Mouse (Mus musculus): ENCODE data around the gene Cog5. TPM values are rescaled to one million over a fixed set of nuclear protein-coding genes. Genes with fewer than 3 reads are reported as not detected.

Cog5 gene
- polyA plus RNA-seq, 1 experiment from 2014 or later, result 32.4 TPM

DNA sequence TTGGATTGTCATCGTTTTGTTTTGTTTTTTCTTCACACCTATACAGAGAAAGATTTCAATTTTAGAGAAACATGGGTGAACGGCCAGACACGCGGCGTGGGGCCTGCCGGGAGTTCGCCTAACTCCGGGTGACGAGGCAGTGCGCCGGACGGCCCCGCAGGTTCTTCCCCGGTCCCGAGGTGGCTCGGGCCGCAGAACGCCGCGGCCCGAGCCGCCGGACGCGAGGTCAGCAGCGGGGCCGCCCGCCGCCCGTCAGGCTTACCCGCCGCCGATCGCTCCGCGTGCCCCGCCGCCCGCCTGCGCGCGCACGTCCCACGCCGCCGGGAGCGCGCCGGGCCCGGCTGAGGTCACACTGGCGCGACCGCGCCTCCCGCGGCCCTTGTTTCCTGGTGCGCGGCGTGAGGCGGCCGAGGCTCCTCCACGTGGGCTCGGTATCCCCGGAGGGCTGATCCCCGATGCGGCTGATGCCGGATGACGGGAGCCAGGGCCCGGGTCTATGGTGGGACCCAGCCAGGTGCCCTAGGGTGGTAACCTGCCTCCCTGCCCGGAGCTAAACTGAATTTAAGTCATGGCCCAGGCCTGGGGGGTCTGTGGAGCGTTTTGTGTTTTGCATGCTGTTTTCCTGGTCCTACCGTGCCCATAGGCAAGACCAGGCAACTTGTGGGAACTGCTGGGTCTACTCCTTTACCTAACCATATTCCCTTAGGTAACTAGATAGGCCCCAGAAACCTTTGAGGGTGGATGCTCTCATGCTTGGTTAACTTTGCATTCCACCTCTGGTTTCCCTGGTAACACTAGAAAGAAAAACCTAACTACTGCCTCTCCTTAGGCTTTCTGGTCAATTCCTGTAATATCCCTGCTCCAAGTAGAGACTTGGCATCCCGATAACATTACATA, 20.1 kb upstream of the Cog5 start, which contains the start of gene Bcap29:
Gene Bcap29 (minus strand): TSS at position 316 of the 897 bp plus-strand sequence.
- WGBS, result 3% methylated on average over 49 of the region's 73 CpGs
- H3K27ac ChIP-seq (replicated peaks; ENCODE audit: low read depth, low read length), result peak within 1 kb of the TSS; percentile 67
- no peaks in the 10 kb centered on the region for H3K27me3 ChIP-seq (replicated peaks; ENCODE audit: control insufficient read depth, insufficient read depth, low read length)
- H3K9ac ChIP-seq (ENCODE audit: low read depth, low read length), result peak within 1 kb of the TSS; percentile 83
- H3K4me2 ChIP-seq (ENCODE audit: low read depth, low read length), result peak within 1 kb of the TSS; percentile 88
- peaks cover 6% of the 10 kb centered on the region; the same call in 1 of the 2 replicates for H3K4me1 ChIP-seq (ENCODE audit: control insufficient read depth, insufficient read depth, low read length)
- DNase-seq (ENCODE audit: low spot score) (peak; percentile 82), ATAC-seq (ENCODE audit: low read depth) (peak; percentile 94)
- H3K9me3 ChIP-seq (ENCODE audit: control insufficient read depth, low read length), result no peaks in the 10 kb centered on the region
- no peaks in the 10 kb centered on the region for H3K36me3 ChIP-seq (ENCODE audit: control insufficient read depth, insufficient read depth, low read length)
- H3K4me3 ChIP-seq (ENCODE audit: low read depth, low read length), result peak within 1 kb of the TSS; percentile 64

DNA sequence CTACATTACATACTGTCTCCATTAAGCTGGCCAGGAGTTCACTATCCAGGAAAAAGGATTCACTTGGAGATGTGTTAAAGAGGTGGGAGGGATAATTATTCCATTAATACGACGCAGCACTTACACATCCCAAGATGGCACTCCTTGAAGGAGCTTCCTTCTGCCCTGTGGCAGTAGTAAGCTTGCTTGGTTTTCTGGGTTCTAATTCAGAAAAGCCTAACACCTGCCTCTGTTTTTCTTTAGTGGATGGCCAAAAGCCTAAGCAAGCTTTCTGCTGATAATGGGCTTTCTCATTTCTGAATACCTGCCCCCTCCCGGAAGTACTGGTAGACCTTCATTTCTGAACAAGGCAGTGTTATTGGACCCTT, 19.4 kb upstream of the Cog5 start:
- no peak for ATAC-seq (ENCODE audit: low read depth)
- 0 out of 2 replicates have a peak, but pooled peaks cover 3% of the 10 kb centered on the region for H3K36me3 ChIP-seq (ENCODE audit: control insufficient read depth, insufficient read depth, low read length)
- H3K27me3 ChIP-seq (replicated peaks; ENCODE audit: control insufficient read depth, insufficient read depth, low read length), result no peaks in the 10 kb centered on the region
- no peak overlapping the region for H3K27ac ChIP-seq (replicated peaks; ENCODE audit: low read depth, low read length)
- H3K4me1 ChIP-seq (ENCODE audit: control insufficient read depth, insufficient read depth, low read length), result peaks cover 6% of the 10 kb centered on the region; the same call in 1 of the 2 replicates
- WGBS, result 84% methylated on average over 3 of the region's 3 CpGs
- peak overlapping the region; percentile 88; the same call in 1 of the 2 replicates for H3K4me2 ChIP-seq (ENCODE audit: low read depth, low read length)
- peak overlapping the region; percentile 83; the same call in 1 of the 2 replicates for H3K9ac ChIP-seq (ENCODE audit: low read depth, low read length)
- no peak overlapping the region for H3K4me3 ChIP-seq (ENCODE audit: low read depth, low read length)
- no peaks in the 10 kb centered on the region for H3K9me3 ChIP-seq (ENCODE audit: control insufficient read depth, low read length)
- no peak for DNase-seq (ENCODE audit: low spot score)

GRCm38 (mm10) chr12:31653611-31654010, 1.1 kb upstream of the Cog5 start:
- Histone ChIP-seq H3K4me2 (ENCODE audit: low read depth, low read length) (peak overlapping the region; percentile 65), H3K27me3 (replicated peaks; ENCODE audit: control insufficient read depth, insufficient read depth, low read length) (no peaks in the 10 kb centered on the region), H3K4me1 (ENCODE audit: control insufficient read depth, insufficient read depth, low read length) (peaks cover 10% of the 10 kb centered on the region), H3K36me3 (ENCODE audit: control insufficient read depth, insufficient read depth, low read length) (peaks cover 4% of the 10 kb centered on the region; the same call in 1 of the 2 replicates), H3K9ac (ENCODE audit: low read depth, low read length) (no peak overlapping the region), H3K4me3 (ENCODE audit: low read depth, low read length) (peak overlapping the region; percentile 79), H3K27ac (replicated peaks; ENCODE audit: low read depth, low read length) (no peak overlapping the region), H3K9me3 (ENCODE audit: control insufficient read depth, low read length) (no peaks in the 10 kb centered on the region)
- DNase-seq (ENCODE audit: low spot score), result no peak
- WGBS, result 71% methylated on average over 5 of the region's 5 CpGs
- no peak for ATAC-seq (ENCODE audit: low read depth)

DNA sequence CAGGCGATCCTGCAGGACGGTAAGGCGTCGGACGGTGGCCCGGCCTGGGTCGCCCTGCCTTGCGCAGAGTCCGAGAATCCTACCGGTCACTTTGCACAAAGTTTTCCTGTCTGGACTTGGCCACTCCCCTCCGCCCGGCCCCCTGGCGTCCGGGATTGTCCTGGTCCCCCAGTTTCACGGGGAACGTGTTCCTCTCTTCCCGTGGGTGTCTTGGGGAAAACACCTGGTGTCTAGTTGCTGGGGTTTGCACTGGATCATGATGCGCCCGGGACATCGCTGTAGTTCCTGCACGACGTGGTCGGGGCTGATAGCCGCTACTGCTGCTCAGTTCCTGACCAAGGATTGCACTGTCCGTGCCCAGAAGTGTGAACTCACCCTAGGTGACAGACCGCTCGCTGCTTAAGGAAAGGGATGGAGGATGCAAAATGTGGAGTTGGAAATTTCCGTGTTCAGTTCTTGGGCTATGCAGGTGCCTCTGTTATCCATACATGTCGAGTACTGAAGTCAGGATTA, 352 bp downstream of the Cog5 start:
- peak overlapping the region; percentile 86 for H3K9ac ChIP-seq (ENCODE audit: low read depth, low read length)
- peaks cover 10% of the 10 kb centered on the region for H3K4me1 ChIP-seq (ENCODE audit: control insufficient read depth, insufficient read depth, low read length)
- peak overlapping the region; percentile 79 for H3K4me3 ChIP-seq (ENCODE audit: low read depth, low read length)
- peak overlapping the region; percentile 65 for H3K4me2 ChIP-seq (ENCODE audit: low read depth, low read length)
- H3K36me3 ChIP-seq (ENCODE audit: control insufficient read depth, insufficient read depth, low read length), result peaks cover 4% of the 10 kb centered on the region; the same call in 1 of the 2 replicates
- ATAC-seq (ENCODE audit: low read depth) (peak; percentile 79), DNase-seq (ENCODE audit: low spot score) (peak; percentile 51)
- no peaks in the 10 kb centered on the region for H3K9me3 ChIP-seq (ENCODE audit: control insufficient read depth, low read length)
- peak overlapping the region; percentile 83 for H3K27ac ChIP-seq (replicated peaks; ENCODE audit: low read depth, low read length)
- under 1% methylated on average over 26 of the region's 29 CpGs for WGBS
- no peaks in the 10 kb centered on the region for H3K27me3 ChIP-seq (replicated peaks; ENCODE audit: control insufficient read depth, insufficient read depth, low read length)

DNA sequence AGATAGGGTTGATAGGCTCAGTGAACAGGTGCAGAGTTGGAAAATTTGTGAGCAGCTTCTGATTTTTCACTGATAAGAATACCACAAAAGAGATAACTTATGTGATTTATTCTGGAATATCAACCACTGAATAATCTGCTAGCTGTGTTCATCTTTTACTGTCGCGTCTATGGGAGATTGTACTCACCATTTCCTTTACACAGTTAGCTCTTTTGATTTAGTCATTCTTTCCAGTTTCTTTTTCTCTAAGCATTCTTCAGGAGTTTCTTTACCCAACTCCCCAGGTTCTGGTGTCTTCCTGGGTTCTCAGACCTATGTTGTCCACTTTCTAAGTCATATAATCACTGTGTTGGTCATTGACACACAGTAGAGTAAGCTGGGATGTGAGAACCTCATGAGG, 2.2 kb downstream of the Cog5 start:
- Histone ChIP-seq H3K9me3 (ENCODE audit: control insufficient read depth, low read length) (no peaks in the 10 kb centered on the region), H3K27ac (replicated peaks; ENCODE audit: low read depth, low read length) (no peak overlapping the region), H3K4me3 (ENCODE audit: low read depth, low read length) (no peak overlapping the region), H3K4me1 (ENCODE audit: control insufficient read depth, insufficient read depth, low read length) (peaks cover 10% of the 10 kb centered on the region), H3K27me3 (replicated peaks; ENCODE audit: control insufficient read depth, insufficient read depth, low read length) (no peaks in the 10 kb centered on the region), H3K36me3 (ENCODE audit: control insufficient read depth, insufficient read depth, low read length) (peaks cover 2% of the 10 kb centered on the region; the same call in 1 of the 2 replicates), H3K4me2 (ENCODE audit: low read depth, low read length) (no peak overlapping the region), H3K9ac (ENCODE audit: low read depth, low read length) (no peak overlapping the region)
- DNase-seq (ENCODE audit: low spot score) (no peak), ATAC-seq (ENCODE audit: low read depth) (no peak)
- WGBS, result 100% methylated on average over 2 of the region's 2 CpGs

- H3K4me2 ChIP-seq (ENCODE audit: low read depth, low read length), result no peak overlapping the region
- H3K4me3 ChIP-seq (ENCODE audit: low read depth, low read length), result no peak overlapping the region
- H3K27ac ChIP-seq (replicated peaks; ENCODE audit: low read depth, low read length), result no peak overlapping the region
- DNase-seq (ENCODE audit: low spot score), result no peak
- no peaks in the 10 kb centered on the region for H3K27me3 ChIP-seq (replicated peaks; ENCODE audit: control insufficient read depth, insufficient read depth, low read length)
- H3K9me3 ChIP-seq (ENCODE audit: control insufficient read depth, low read length), result no peaks in the 10 kb centered on the region
- H3K9ac ChIP-seq (ENCODE audit: low read depth, low read length), result no peak overlapping the region
- no peaks in the 10 kb centered on the region for H3K4me1 ChIP-seq (ENCODE audit: control insufficient read depth, insufficient read depth, low read length)
- ATAC-seq (ENCODE audit: low read depth), result no peak
- H3K36me3 ChIP-seq (ENCODE audit: control insufficient read depth, insufficient read depth, low read length), result peaks cover 48% of the 10 kb centered on the region
- 58% methylated on average over 6 of the region's 6 CpGs for WGBS
Observed at GRCm38 (mm10) chr12:31665999-31666398, 11.3 kb downstream of the Cog5 start.

GRCm38 (mm10) chr12:31667187-31667586, 12.5 kb downstream of the Cog5 start:
- no peak for ATAC-seq (ENCODE audit: low read depth)
- peaks cover 54% of the 10 kb centered on the region for H3K36me3 ChIP-seq (ENCODE audit: control insufficient read depth, insufficient read depth, low read length)
- WGBS, result 58% methylated on average over 3 of the region's 3 CpGs

GRCm38 (mm10) chr12:31686679-31687078, 32.0 kb downstream of the Cog5 start:
- Histone ChIP-seq H3K27me3 (replicated peaks; ENCODE audit: control insufficient read depth, insufficient read depth, low read length) (no peaks in the 10 kb centered on the region), H3K9me3 (ENCODE audit: control insufficient read depth, low read length) (no peaks in the 10 kb centered on the region), H3K9ac (ENCODE audit: low read depth, low read length) (no peak overlapping the region), H3K36me3 (ENCODE audit: control insufficient read depth, insufficient read depth, low read length) (peaks cover 19% of the 10 kb centered on the region; the same call in 1 of the 2 replicates), H3K4me1 (ENCODE audit: control insufficient read depth, insufficient read depth, low read length) (no peaks in the 10 kb centered on the region), H3K4me3 (ENCODE audit: low read depth, low read length) (no peak overlapping the region), H3K4me2 (ENCODE audit: low read depth, low read length) (no peak overlapping the region), H3K27ac (replicated peaks; ENCODE audit: low read depth, low read length) (no peak overlapping the region)
- no peak for ATAC-seq (ENCODE audit: low read depth)
- DNase-seq (ENCODE audit: low spot score), result no peak
- 78% methylated on average over 3 of the region's 3 CpGs for WGBS

More at GRCm38 (mm10) chr12:31667187-31667586, 12.5 kb downstream of the Cog5 start:
- H3K9ac ChIP-seq (ENCODE audit: low read depth, low read length), result no peak overlapping the region
- H3K27me3 ChIP-seq (replicated peaks; ENCODE audit: control insufficient read depth, insufficient read depth, low read length), result no peaks in the 10 kb centered on the region
- H3K4me3 ChIP-seq (ENCODE audit: low read depth, low read length), result no peak overlapping the region
- no peak overlapping the region for H3K27ac ChIP-seq (replicated peaks; ENCODE audit: low read depth, low read length)
- no peaks in the 10 kb centered on the region for H3K4me1 ChIP-seq (ENCODE audit: control insufficient read depth, insufficient read depth, low read length)
- H3K9me3 ChIP-seq (ENCODE audit: control insufficient read depth, low read length), result no peaks in the 10 kb centered on the region
- no peak overlapping the region for H3K4me2 ChIP-seq (ENCODE audit: low read depth, low read length)
- no peak for DNase-seq (ENCODE audit: low spot score)

All from embryonic facial prominence, embryonic 14.5 days (tissue).